Mouse (Mus musculus) olfactory bulb, adult 2 months (tissue): ENCODE results near the gene Ankrd49. TPM values are rescaled to one million over a fixed set of nuclear protein-coding genes. Genes with fewer than 3 reads are reported as not detected.

Source experiments
- H3K27ac ChIP-seq: fragments of 200-500 bp; 2 replicates; pipeline ENCODE4 v1.5.1; 2012; ENCODE audit warnings: low read depth, low read length; ENCODE audit not compliant: insufficient read depth
- H3K4me1 ChIP-seq: fragments of 200-500 bp; 2 replicates; pipeline ENCODE4 v1.6.1; 2012; ENCODE audit warnings: low read length; ENCODE audit not compliant: control insufficient read depth, insufficient read depth
- H3K4me3 ChIP-seq: fragments of 200-500 bp; 2 replicates; pipeline ENCODE4 v1.5.1; 2012; ENCODE audit warnings: mild to moderate bottlenecking, low read depth, low read length, moderate library complexity; ENCODE audit not compliant: insufficient read depth
- CTCF ChIP-seq: fragments of 200-500 bp; IDR thresholded peaks from 2 replicates; pipeline ENCODE4 v1.5.1; 2012; ENCODE audit warnings: low read depth, mild to moderate bottlenecking, low read length, moderate library complexity; ENCODE audit not compliant: insufficient read depth
- POLR2A ChIP-seq: fragments of 200-500 bp; IDR thresholded peaks from 2 replicates; pipeline ENCODE4 v1.6.1; 2012; ENCODE audit warnings: mild to moderate bottlenecking, low read depth, low read length, moderate library complexity; ENCODE audit not compliant: insufficient read depth
- WGBS: fragments of 180-500 bp; shearing (Covaris S2); methylation state at CpG from one replicate; pipeline ENCODE4 v1.1.7; 2018; 5-methylcytosine and 5-hydroxymethylcytosine counted together
- polyA plus RNA-seq: library from polyadenylated mRNA; stranded (reverse); fragments of >200 nt; gene quantifications from 2 replicates; pipeline ENCODE4 v1.2.4, GENCODE M21; 2012; ENCODE audit warnings: low replicate concordance; ENCODE audit not compliant: missing spikeins, insufficient read depth, insufficient read length

The Ankrd49 gene
- polyA plus RNA-seq, 1 experiment: not detected

GRCm38 (mm10) chr9:14753947-14754346 lies 30.7 kb downstream of the Ankrd49 start:
- no peak for TF ChIP-seq CTCF
- TF ChIP-seq POLR2A: no peak

DNA sequence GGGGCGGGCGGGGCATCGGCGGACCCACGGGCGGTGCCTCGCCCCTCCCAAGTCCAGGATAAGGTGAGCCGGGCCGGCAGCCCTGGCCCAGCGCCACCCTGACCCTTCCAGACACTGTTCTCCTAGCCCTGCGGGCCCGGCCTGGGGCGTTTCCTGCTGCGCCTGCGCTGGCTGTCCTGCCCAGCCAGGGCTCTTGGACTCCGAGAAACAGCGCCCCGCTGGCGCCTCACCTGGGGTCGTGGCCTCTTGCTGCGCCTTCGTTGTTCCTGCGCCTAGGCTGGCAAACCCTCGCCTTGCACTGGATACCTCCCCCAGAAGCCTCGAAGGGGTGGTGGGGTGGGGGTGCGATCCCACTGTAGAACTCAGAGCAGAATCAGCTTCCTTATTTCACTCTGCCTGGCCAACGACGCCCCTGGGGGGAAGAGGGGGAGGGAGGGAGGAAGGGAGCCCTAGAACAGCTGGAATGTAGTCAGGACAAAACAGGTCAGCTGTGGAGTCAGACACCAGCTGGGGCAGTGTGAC lies 32.6 kb downstream of the Ankrd49 start, which contains the start of gene Fut4:
TSS of gene Fut4 (minus strand) at position 393 of the 522 bp plus-strand sequence.
- Histone ChIP-seq H3K4me3 (peak within 1 kb of the TSS; percentile 40), H3K27ac (no peak within 1 kb of the TSS), H3K4me1 (peaks cover 14% of the 10 kb centered on the region)
- no peak for TF ChIP-seq POLR2A
- TF ChIP-seq CTCF: no peak
- 4% methylated on average over 28 of the region's 28 CpGs for WGBS

More at GRCm38 (mm10) chr9:14753947-14754346, 30.7 kb downstream of the Ankrd49 start:
- H3K27ac ChIP-seq: no peak overlapping the region
- no peak overlapping the region for H3K4me3 ChIP-seq
- H3K4me1 ChIP-seq: peaks cover 14% of the 10 kb centered on the region

DNA sequence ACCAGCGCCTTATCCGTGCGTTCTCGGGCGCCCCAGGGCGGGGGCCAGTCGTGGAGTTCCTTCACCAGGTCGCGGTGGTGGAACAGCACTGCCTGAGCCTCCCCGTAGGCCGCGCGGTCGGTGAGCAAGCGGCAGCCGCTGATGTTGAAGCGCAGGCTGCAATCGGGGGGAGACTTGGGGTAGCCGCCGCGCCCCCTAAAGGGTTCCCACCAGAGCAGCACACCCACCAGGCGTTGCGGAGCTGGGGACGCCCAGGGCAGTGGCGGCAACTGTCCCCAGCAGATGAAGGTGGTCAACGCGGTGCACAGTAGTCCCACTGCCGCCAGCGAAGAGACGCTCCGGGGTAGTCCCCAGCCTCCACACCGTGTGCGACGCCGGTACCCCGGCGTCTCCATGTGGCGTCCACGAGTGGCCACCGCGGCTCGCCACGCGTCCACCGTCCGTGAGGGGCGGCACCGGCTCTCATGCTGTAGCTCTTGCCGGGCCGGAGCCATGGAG lies 33.1 kb downstream of the Ankrd49 start:
- H3K4me3 ChIP-seq: peak overlapping the region; percentile 40
- 1% methylated on average over 50 of the region's 50 CpGs for WGBS
- peaks cover 14% of the 10 kb centered on the region for H3K4me1 ChIP-seq

GRCm38 (mm10) chr9:14750901-14751502 lies 33.7 kb downstream of the Ankrd49 start:
- no peak for TF ChIP-seq POLR2A
- TF ChIP-seq CTCF: no peak
- H3K4me3 ChIP-seq: peak overlapping the region; percentile 40
- WGBS: 54% methylated on average over 42 of the region's 42 CpGs

More for the DNA sequence above, 33.1 kb downstream of the Ankrd49 start:
- TF ChIP-seq CTCF (no peak), POLR2A (no peak)
- no peak overlapping the region for H3K27ac ChIP-seq

GRCm38 (mm10) chr9:14740151-14740924 lies 44.3 kb downstream of the Ankrd49 start, which contains the start of gene Piwil4:
Gene Piwil4 (minus strand): TSS chr9:14740733.
- no peak for TF ChIP-seq CTCF
- no peak for TF ChIP-seq POLR2A
- Histone ChIP-seq H3K4me1 (peaks cover 4% of the 10 kb centered on the region; the same call in 1 of the 2 replicates), H3K27ac (no peak within 1 kb of the TSS), H3K4me3 (no peak within 1 kb of the TSS)
- 77% methylated on average over 19 of the region's 19 CpGs for WGBS

More at GRCm38 (mm10) chr9:14750901-14751502, 33.7 kb downstream of the Ankrd49 start:
- Histone ChIP-seq H3K27ac (no peak overlapping the region), H3K4me1 (peaks cover 16% of the 10 kb centered on the region)

DNA sequence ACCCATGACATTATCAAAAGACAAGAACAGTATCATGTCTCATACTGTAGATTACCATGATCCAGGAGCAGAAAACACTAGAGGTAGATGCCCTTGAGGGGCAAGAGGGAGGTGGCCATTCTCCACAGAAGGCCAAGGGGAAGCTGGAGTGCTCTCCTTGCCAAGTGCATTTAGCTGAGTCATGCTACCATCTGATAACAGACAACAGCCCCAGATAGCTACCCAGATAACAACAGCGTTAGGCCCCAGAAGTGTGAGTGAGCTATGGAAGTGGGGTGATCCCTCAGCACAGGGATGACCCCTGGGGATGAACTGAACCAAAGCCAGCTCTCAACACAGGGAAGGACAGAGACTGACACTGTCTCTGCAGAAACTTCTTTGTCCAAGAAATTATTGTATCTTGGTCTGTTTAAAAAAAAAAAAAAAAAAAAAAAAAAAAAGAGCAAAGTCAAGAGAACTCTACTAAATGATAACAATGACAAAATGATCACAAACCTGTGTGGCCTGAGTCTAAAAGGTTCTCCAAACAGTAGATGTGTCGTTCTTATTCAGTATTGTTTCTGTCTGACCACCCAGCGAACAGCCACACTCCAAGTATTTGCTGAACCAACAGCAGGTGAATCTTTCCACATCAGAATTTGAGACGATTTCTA lies 45.0 kb downstream of the Ankrd49 start:
- TF ChIP-seq POLR2A (no peak), CTCF (no peak)
- 78% methylated on average over 4 of the region's 4 CpGs for WGBS
- H3K4me3 ChIP-seq: no peak overlapping the region
- H3K27ac ChIP-seq: no peak overlapping the region
- peaks cover 4% of the 10 kb centered on the region; the same call in 1 of the 2 replicates for H3K4me1 ChIP-seq

GRCm38 (mm10) chr9:14730941-14731541 lies 53.6 kb downstream of the Ankrd49 start:
- 75% methylated on average over 9 of the region's 9 CpGs for WGBS
- H3K4me1 ChIP-seq: peaks cover 4% of the 10 kb centered on the region; the same call in 1 of the 2 replicates
- no peak for TF ChIP-seq POLR2A
- no peak for TF ChIP-seq CTCF
- no peak overlapping the region for H3K27ac ChIP-seq
- H3K4me3 ChIP-seq: no peak overlapping the region

Other genes with a start within 250 kb of the Ankrd49 start
- gene Amotl1, start 139.8 kb downstream of the Ankrd49 start, polyA plus RNA-seq: 84.9 TPM in 1 of 2 replicates, not detected in the other
- gene Piwil4, start 44.1 kb downstream of the Ankrd49 start, polyA plus RNA-seq: not detected in 2 replicates
- gene Fut4, start 32.5 kb downstream of the Ankrd49 start, polyA plus RNA-seq: not detected in 2 replicates
- gene 1700012B09Rik, start 13.8 kb downstream of the Ankrd49 start, polyA plus RNA-seq: not detected in 2 replicates
- not detected in 2 replicates for gene Mre11a, start 202 bp downstream of the Ankrd49 start, polyA plus RNA-seq
- not detected in 2 replicates for gene Gpr83, start 75.4 kb upstream of the Ankrd49 start, polyA plus RNA-seq
- gene Izumo1r, start 119.1 kb upstream of the Ankrd49 start, polyA plus RNA-seq: not detected in 2 replicates